Mouse (Mus musculus): ENCODE results near the gene Podn. TPM values are rescaled to one million over a fixed set of nuclear protein-coding genes. Genes with fewer than 3 reads are reported as not detected.

Podn gene
- polyA plus RNA-seq, 1 experiment from 2014 or later, result 1.3 TPM

DNA sequence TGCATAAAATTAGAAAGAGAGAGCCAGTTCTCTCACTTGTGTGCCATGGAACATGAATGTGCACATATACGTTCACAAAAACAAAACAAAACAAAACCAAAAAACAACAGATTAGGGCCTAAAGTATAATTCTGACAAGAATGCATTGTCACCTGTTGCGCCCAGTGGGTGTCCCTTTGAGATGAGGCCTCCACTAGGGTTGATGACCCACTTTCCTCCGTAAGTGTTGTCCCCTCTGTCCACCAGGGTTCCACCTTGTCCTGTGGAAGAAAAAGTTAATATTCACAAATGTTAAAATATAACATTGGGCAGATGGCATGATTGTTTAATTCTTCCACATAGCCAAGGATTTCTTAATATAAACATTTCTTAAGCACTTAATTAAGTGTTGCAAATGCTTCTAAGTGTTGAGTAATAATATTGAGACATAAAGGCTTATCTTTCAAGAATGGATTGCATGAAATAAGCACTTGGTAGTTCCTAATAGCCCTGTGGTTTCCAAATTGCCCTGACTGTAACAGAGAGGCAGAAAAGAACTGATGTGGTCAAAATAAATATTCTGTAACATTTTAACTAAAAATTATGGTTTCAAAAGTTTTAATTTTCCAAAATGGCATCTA, 21.9 kb downstream of the Podn start:
- WGBS, result 54% methylated on average over 3 of the region's 3 CpGs
- H3K27me3 ChIP-seq, result no peaks in the 10 kb centered on the region
- no peaks in the 10 kb centered on the region for H3K9me3 ChIP-seq
- no peak overlapping the region for H3K4me2 ChIP-seq
- no peak overlapping the region for H3K9ac ChIP-seq
- H3K27ac ChIP-seq, result peak overlapping the region; percentile 79
- no peak overlapping the region for H3K4me3 ChIP-seq
- peaks cover 20% of the 10 kb centered on the region; the same call in 1 of the 2 replicates for H3K4me1 ChIP-seq
- no peaks in the 10 kb centered on the region for H3K36me3 ChIP-seq
- ATAC-seq (ENCODE audit: borderline replicate concordance, extremely low read depth, low FRiP score, low TSS enrichment), result 0 out of 2 replicates have a peak, but pooled peaks have one; percentile 43

GRCm38 (mm10) chr4:108072086-108072485, 24.2 kb downstream of the Podn start:
- H3K4me2 ChIP-seq, result no peak overlapping the region
- no peaks in the 10 kb centered on the region for H3K27me3 ChIP-seq
- H3K4me3 ChIP-seq, result no peak overlapping the region
- peaks cover 26% of the 10 kb centered on the region; the same call in 1 of the 2 replicates for H3K4me1 ChIP-seq
- no peak overlapping the region for H3K9ac ChIP-seq
- peaks cover 7% of the 10 kb centered on the region; the same call in 1 of the 2 replicates for H3K36me3 ChIP-seq
- no peaks in the 10 kb centered on the region for H3K9me3 ChIP-seq
- H3K27ac ChIP-seq, result no peak overlapping the region
- no peak for ATAC-seq (ENCODE audit: borderline replicate concordance, extremely low read depth, low FRiP score, low TSS enrichment)
- WGBS, result 71% methylated on average over 3 of the region's 3 CpGs

DNA sequence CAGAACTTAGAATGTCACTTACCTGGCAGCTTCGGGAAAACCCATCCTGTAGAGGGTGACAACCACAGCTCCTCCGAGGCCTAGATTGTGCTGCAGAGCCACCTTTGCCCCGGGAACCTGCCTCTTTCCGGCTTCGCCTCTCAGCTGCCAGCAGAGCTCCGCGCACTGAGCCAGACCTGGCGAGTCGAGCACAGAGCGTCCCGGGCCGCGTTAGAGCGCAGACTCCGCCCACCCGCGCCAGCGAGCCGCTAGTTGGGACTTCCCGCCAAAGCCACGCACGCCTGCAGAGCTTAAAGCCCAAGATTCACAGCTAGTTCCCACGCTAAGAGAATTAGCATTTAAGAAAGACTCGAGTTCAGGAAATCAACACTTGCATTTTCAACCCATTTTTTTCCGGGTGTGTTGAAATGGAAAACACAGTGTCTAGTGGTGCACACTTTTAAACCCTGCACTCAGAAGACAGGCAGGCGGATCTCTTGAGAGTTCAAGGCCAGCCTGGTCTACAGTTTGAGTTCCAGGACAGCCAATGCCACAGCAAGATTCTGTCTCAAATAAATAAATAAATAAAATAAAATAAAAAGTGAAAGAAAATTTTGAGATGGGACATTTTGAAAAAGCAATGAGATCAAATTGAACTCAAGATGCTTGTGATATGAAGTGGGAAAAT, 24.9 kb downstream of the Podn start:
- peak overlapping the region; percentile 38; the same call in 1 of the 2 replicates for H3K27ac ChIP-seq

DNA sequence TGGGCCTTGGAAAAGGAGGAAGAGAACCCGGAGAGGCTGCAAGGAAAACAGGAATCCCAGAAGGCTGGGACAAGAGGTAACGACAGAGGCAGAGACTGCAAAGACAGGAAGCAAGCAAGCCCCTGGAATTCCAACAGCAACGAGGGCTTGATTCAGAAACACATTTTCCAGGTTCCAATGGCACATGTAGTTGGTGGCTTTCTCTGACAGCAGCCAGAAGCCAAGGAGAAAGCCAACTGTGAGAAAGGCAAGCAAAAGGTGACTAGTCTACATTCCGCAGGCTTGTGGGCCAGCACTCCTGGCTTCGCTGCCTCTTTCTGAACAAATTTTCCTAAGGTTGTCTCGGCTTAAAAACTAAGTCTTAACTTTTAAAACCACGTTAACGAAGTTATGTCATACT, 25.5 kb downstream of the Podn start:
- H3K4me2 ChIP-seq, result peak overlapping the region; percentile 64
- no peaks in the 10 kb centered on the region for H3K27me3 ChIP-seq
- peak overlapping the region; percentile 42 for H3K9ac ChIP-seq
- no peaks in the 10 kb centered on the region for H3K9me3 ChIP-seq
- 3% methylated on average over 8 of the region's 8 CpGs for WGBS
- peak overlapping the region; percentile 27; the same call in 1 of the 2 replicates for H3K27ac ChIP-seq
- H3K4me1 ChIP-seq, result peaks cover 26% of the 10 kb centered on the region; the same call in 1 of the 2 replicates
- peak overlapping the region; percentile 47 for H3K4me3 ChIP-seq
- no peak for ATAC-seq (ENCODE audit: borderline replicate concordance, extremely low read depth, low FRiP score, low TSS enrichment)
- H3K36me3 ChIP-seq, result peaks cover 13% of the 10 kb centered on the region; the same call in 1 of the 2 replicates

More for the DNA sequence above, 24.9 kb downstream of the Podn start:
- Histone ChIP-seq H3K9ac (peak overlapping the region; percentile 42), H3K36me3 (peaks cover 7% of the 10 kb centered on the region; the same call in 1 of the 2 replicates), H3K27me3 (no peaks in the 10 kb centered on the region), H3K4me2 (peak overlapping the region; percentile 64), H3K9me3 (no peaks in the 10 kb centered on the region), H3K4me3 (peak overlapping the region; percentile 47), H3K4me1 (peaks cover 26% of the 10 kb centered on the region; the same call in 1 of the 2 replicates)
- ATAC-seq (ENCODE audit: borderline replicate concordance, extremely low read depth, low FRiP score, low TSS enrichment), result peak; percentile 90
- 2% methylated on average over 26 of the region's 26 CpGs for WGBS

GRCm38 (mm10) chr4:108070286-108070685, 26.0 kb downstream of the Podn start:
- Histone ChIP-seq H3K4me3 (peak overlapping the region; percentile 47), H3K27ac (peak overlapping the region; percentile 27; the same call in 1 of the 2 replicates), H3K9ac (peak overlapping the region; percentile 42), H3K4me2 (peak overlapping the region; percentile 64), H3K36me3 (peaks cover 16% of the 10 kb centered on the region; the same call in 1 of the 2 replicates), H3K27me3 (no peaks in the 10 kb centered on the region), H3K4me1 (peaks cover 27% of the 10 kb centered on the region), H3K9me3 (no peaks in the 10 kb centered on the region)
- 45% methylated on average over 4 of the region's 4 CpGs for WGBS
- ATAC-seq (ENCODE audit: borderline replicate concordance, extremely low read depth, low FRiP score, low TSS enrichment), result no peak

GRCm38 (mm10) chr4:108068081-108068480, 28.2 kb downstream of the Podn start:
- Histone ChIP-seq H3K27me3 (no peaks in the 10 kb centered on the region), H3K36me3 (peaks cover 25% of the 10 kb centered on the region), H3K4me1 (peaks cover 21% of the 10 kb centered on the region), H3K9me3 (no peaks in the 10 kb centered on the region), H3K27ac (no peak overlapping the region), H3K4me3 (no peak overlapping the region), H3K4me2 (no peak overlapping the region), H3K9ac (no peak overlapping the region)
- WGBS, result 81% methylated on average over 2 of the region's 2 CpGs
- ATAC-seq (ENCODE audit: borderline replicate concordance, extremely low read depth, low FRiP score, low TSS enrichment), result no peak

GRCm38 (mm10) chr4:108067261-108067660, 29.0 kb downstream of the Podn start:
- Histone ChIP-seq H3K4me3 (no peak overlapping the region), H3K9ac (no peak overlapping the region), H3K27me3 (no peaks in the 10 kb centered on the region), H3K4me1 (peaks cover 21% of the 10 kb centered on the region), H3K36me3 (peaks cover 33% of the 10 kb centered on the region), H3K4me2 (no peak overlapping the region), H3K9me3 (no peaks in the 10 kb centered on the region), H3K27ac (no peak overlapping the region)
- ATAC-seq (ENCODE audit: borderline replicate concordance, extremely low read depth, low FRiP score, low TSS enrichment), result no peak
- WGBS, result 89% methylated on average over 7 of the region's 7 CpGs

GRCm38 (mm10) chr4:108066569-108066968, 29.7 kb downstream of the Podn start:
- no peak overlapping the region for H3K9ac ChIP-seq
- WGBS, result 68% methylated on average over 4 of the region's 4 CpGs
- H3K27ac ChIP-seq, result no peak overlapping the region
- H3K27me3 ChIP-seq, result no peaks in the 10 kb centered on the region
- no peak overlapping the region for H3K4me2 ChIP-seq
- H3K9me3 ChIP-seq, result no peaks in the 10 kb centered on the region
- peaks cover 17% of the 10 kb centered on the region for H3K4me1 ChIP-seq
- no peak for ATAC-seq (ENCODE audit: borderline replicate concordance, extremely low read depth, low FRiP score, low TSS enrichment)
- H3K36me3 ChIP-seq, result peaks cover 37% of the 10 kb centered on the region
- no peak overlapping the region for H3K4me3 ChIP-seq

- peaks cover 39% of the 10 kb centered on the region for H3K36me3 ChIP-seq
Measured at GRCm38 (mm10) chr4:108065176-108065844, 30.9 kb downstream of the Podn start.

GRCm38 (mm10) chr4:108063616-108064015, 32.6 kb downstream of the Podn start:
- no peak overlapping the region for H3K4me3 ChIP-seq
- no peak for ATAC-seq (ENCODE audit: borderline replicate concordance, extremely low read depth, low FRiP score, low TSS enrichment)
- no peak overlapping the region for H3K9ac ChIP-seq
- no peaks in the 10 kb centered on the region for H3K9me3 ChIP-seq
- H3K36me3 ChIP-seq, result peaks cover 50% of the 10 kb centered on the region
- no peaks in the 10 kb centered on the region for H3K27me3 ChIP-seq
- no peak overlapping the region for H3K4me2 ChIP-seq
- no peak overlapping the region for H3K27ac ChIP-seq
- H3K4me1 ChIP-seq, result peaks cover 7% of the 10 kb centered on the region
- whole genome bisulfite sequencing, result 67% methylated on average over 6 of the region's 6 CpGs

More at GRCm38 (mm10) chr4:108065176-108065844, 30.9 kb downstream of the Podn start:
- Histone ChIP-seq H3K4me2 (no peak overlapping the region), H3K9ac (no peak overlapping the region), H3K27ac (no peak overlapping the region), H3K27me3 (no peaks in the 10 kb centered on the region), H3K4me1 (peaks cover 15% of the 10 kb centered on the region), H3K9me3 (no peaks in the 10 kb centered on the region), H3K4me3 (no peak overlapping the region)
- WGBS, result 55% methylated on average over 2 of the region's 2 CpGs
- ATAC-seq (ENCODE audit: borderline replicate concordance, extremely low read depth, low FRiP score, low TSS enrichment), result no peak

DNA sequence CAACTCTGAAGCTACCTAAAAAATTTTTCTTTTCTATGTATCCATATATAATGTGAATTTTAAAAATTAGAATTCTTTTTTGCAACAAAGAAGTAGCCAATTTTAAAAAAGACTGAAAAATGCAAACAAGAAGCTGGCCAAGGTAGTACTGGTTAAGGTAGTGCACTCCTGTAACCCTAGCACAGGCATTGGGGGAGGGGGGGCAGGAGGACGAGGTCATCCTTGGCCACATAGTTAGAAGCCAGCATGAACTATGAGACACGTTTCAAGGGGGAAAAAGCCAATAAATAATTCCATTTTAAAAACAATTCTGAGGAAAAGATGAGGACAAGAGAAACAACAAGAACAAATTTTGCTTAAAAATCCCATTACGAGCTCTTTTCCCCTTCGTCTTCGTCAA, 33.7 kb downstream of the Podn start:
- Histone ChIP-seq H3K36me3 (peaks cover 46% of the 10 kb centered on the region), H3K9ac (no peak overlapping the region), H3K27ac (no peak overlapping the region), H3K27me3 (no peaks in the 10 kb centered on the region), H3K4me3 (no peak overlapping the region), H3K4me1 (peaks cover 7% of the 10 kb centered on the region), H3K9me3 (no peaks in the 10 kb centered on the region), H3K4me2 (no peak overlapping the region)
- ATAC-seq (ENCODE audit: borderline replicate concordance, extremely low read depth, low FRiP score, low TSS enrichment), result no peak
- 91% methylated on average over 5 of the region's 5 CpGs for WGBS
